Mouse (Mus musculus): Measurements from ENCODE around the gene Pla2g5. TPM values are rescaled to one million over a fixed set of nuclear protein-coding genes. Genes with fewer than 3 reads are reported as not detected.

The Pla2g5 gene
- polyA plus RNA-seq, 1 experiment from 2014 or later, result not detected

DNA sequence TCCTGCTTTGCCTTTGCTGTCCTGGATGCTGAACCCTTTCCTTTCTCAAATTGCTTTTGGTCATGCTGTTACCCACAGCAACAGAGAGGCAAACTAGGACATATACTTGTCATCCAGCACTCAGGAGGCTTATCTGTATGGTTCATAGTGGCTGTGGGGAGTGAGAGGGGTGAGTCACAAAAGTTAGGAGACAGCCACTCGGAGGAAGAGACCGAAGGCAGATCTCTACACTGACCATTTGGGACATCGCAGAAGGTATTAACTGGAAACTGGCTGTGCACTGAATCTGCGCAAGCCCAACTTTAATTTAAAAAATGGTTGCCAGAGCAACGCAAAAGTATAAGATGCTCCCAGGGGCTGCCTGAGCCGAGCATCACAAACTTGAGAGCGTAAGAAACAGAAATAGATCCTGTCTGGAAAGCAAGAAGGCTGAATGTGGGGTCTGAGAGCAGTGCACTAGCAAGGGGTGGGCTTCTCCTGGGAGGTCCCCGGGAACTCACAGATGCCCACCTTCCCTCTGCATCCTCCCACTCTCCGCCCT is 8.1 kb downstream of the Pla2g5 start:
- H3K9me3 ChIP-seq (ENCODE audit: low read length), result no peaks in the 10 kb centered on the region
- H3K9ac ChIP-seq (replicated peaks), result no peak overlapping the region
- H3K27ac ChIP-seq (ENCODE audit: low read depth), result no peak overlapping the region
- no peaks in the 10 kb centered on the region for H3K36me3 ChIP-seq (replicated peaks; ENCODE audit: insufficient read depth, low read length)
- no peak for ATAC-seq
- H3K27me3 ChIP-seq (ENCODE audit: insufficient read depth, low read length), result peaks cover 6% of the 10 kb centered on the region; the same call in 1 of the 2 replicates
- TF ChIP-seq EP300 (IDR thresholded peaks at IDR 0.05; ENCODE audit: low read depth) (no peak), CTCF (IDR thresholded peaks at IDR 0.05; ENCODE audit: low read depth) (no peak)
- no peak overlapping the region for H3K4me2 ChIP-seq (ENCODE audit: low read depth, low read length)
- H3K4me1 ChIP-seq (ENCODE audit: insufficient read depth), result no peaks in the 10 kb centered on the region
- no peak for DNase-seq
- no peak overlapping the region for H3K4me3 ChIP-seq (ENCODE audit: low read depth, low read length)
- WGBS (ENCODE audit: insufficient replicate concordance), result 82% methylated on average over 9 of the region's 9 CpGs

DNA sequence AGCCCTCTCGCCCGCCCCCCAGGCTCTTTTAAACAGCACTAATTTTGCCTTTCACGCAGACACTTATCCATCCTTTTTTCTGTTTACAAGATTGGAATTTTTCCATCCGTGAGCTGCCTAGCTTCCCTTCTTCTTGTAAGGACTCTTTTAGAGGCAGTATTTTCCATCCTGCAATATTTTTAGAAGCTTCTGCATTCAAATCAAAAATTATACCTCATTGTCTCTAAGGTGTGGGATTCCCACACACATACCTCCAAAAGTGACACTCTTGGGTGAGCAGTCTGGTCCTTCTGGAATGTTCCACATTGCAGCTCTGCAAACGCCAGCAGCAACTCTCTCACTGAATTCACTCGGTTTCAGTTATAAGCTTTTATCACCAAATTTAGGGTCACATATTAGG is 10.3 kb downstream of the Pla2g5 start:
- DNase-seq (no peak), ATAC-seq (no peak)
- no peak overlapping the region for H3K27ac ChIP-seq (ENCODE audit: low read depth)
- 64% methylated on average over 6 of the region's 6 CpGs for WGBS (ENCODE audit: insufficient replicate concordance)
- H3K27me3 ChIP-seq (ENCODE audit: insufficient read depth, low read length), result 0 out of 2 replicates have a peak, but pooled peaks cover 2% of the 10 kb centered on the region
- H3K4me1 ChIP-seq (ENCODE audit: insufficient read depth), result no peaks in the 10 kb centered on the region
- no peaks in the 10 kb centered on the region for H3K9me3 ChIP-seq (ENCODE audit: low read length)
- H3K36me3 ChIP-seq (replicated peaks; ENCODE audit: insufficient read depth, low read length), result no peaks in the 10 kb centered on the region
- H3K4me3 ChIP-seq (ENCODE audit: low read depth, low read length), result no peak overlapping the region
- TF ChIP-seq CTCF (IDR thresholded peaks at IDR 0.05; ENCODE audit: low read depth) (no peak), EP300 (IDR thresholded peaks at IDR 0.05; ENCODE audit: low read depth) (no peak)
- H3K4me2 ChIP-seq (ENCODE audit: low read depth, low read length), result no peak overlapping the region
- H3K9ac ChIP-seq (replicated peaks), result no peak overlapping the region

DNA sequence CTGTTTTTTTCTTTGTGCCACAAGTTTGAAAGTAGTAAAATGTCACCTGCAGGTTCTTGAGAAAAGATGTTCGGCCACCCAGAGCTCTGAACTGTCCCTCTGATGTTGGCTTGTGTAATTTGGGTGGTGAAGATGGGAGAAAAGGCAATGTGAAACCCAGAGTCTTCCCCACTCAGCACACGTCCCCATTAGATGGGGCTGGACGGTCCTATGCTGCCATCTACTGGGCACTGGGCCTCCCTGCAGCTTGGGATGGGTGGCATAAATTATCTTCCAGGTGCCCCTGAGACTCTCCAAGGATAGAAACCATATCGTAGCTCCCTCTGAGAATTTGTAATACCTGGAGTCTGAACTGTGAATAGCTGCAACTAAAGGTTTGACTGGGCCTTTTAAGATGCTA is 11.8 kb downstream of the Pla2g5 start:
- H3K27me3 ChIP-seq (ENCODE audit: insufficient read depth, low read length), result 0 out of 2 replicates have a peak, but pooled peaks cover 2% of the 10 kb centered on the region
- H3K4me1 ChIP-seq (ENCODE audit: insufficient read depth), result no peaks in the 10 kb centered on the region
- no peaks in the 10 kb centered on the region for H3K9me3 ChIP-seq (ENCODE audit: low read length)
- H3K4me3 ChIP-seq (ENCODE audit: low read depth, low read length), result no peak overlapping the region
- no peak overlapping the region for H3K27ac ChIP-seq (ENCODE audit: low read depth)
- no peak overlapping the region for H3K9ac ChIP-seq (replicated peaks)
- H3K4me2 ChIP-seq (ENCODE audit: low read depth, low read length), result no peak overlapping the region
- TF ChIP-seq CTCF (IDR thresholded peaks at IDR 0.05; ENCODE audit: low read depth) (peak; percentile 97), EP300 (IDR thresholded peaks at IDR 0.05; ENCODE audit: low read depth) (no peak)
- DNase-seq (peak; percentile 68), ATAC-seq (no peak)
- 6% methylated on average over 4 of the region's 4 CpGs for WGBS (ENCODE audit: insufficient replicate concordance)
- no peaks in the 10 kb centered on the region for H3K36me3 ChIP-seq (replicated peaks; ENCODE audit: insufficient read depth, low read length)

DNA sequence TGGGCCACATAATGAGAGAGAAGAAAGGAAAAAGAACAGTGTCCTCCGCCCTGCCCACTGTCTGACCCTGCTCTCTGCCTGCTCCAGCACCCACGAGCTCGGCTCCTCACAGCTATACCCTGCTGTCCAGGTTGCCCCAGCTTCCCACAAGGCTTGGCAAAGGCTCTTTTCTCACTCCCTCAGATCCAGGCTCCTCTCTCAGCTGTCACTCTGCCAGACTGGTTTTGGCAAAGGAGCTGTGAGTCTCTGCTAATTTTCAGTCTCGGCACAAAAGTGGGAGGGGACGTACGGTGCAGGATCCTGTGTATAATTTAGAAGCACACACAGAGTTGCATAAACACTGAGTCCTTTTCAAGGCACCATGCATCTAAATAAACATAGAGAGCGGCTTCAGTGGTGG is 21.9 kb downstream of the Pla2g5 start:
- no peak overlapping the region for H3K27ac ChIP-seq (ENCODE audit: low read depth)
- DNase-seq, result no peak
- no peak overlapping the region for H3K4me2 ChIP-seq (ENCODE audit: low read depth, low read length)
- H3K4me1 ChIP-seq (ENCODE audit: insufficient read depth), result no peaks in the 10 kb centered on the region
- H3K4me3 ChIP-seq (ENCODE audit: low read depth, low read length), result no peak overlapping the region
- WGBS (ENCODE audit: insufficient replicate concordance), result 77% methylated on average over 7 of the region's 7 CpGs
- H3K9me3 ChIP-seq (ENCODE audit: low read length), result peaks cover 2% of the 10 kb centered on the region
- H3K36me3 ChIP-seq (replicated peaks; ENCODE audit: insufficient read depth, low read length), result no peaks in the 10 kb centered on the region
- no peak overlapping the region for H3K9ac ChIP-seq (replicated peaks)
- ATAC-seq, result no peak
- no peaks in the 10 kb centered on the region for H3K27me3 ChIP-seq (ENCODE audit: insufficient read depth, low read length)
- TF ChIP-seq CTCF (IDR thresholded peaks at IDR 0.05; ENCODE audit: low read depth) (no peak), EP300 (IDR thresholded peaks at IDR 0.05; ENCODE audit: low read depth) (no peak)

DNA sequence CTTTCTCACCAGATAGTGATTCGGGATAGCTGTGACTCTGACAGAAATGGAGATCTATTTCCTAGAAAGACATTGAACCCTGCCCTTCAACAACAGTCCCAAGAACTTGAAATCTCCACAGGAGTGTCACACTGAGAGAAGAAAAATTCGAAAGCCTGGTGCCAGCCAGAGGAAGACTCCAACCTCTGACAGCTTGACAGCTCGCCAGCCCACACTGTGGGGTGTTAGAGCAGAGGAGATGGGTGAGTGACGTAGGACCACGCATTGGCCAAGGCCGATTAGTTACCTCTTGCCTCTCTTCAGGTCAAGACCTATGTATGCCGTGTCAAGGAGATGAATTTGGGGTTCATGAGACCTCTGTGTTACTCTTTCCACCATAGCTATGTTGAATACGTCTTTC is 22.6 kb downstream of the Pla2g5 start:
- DNase-seq (no peak), ATAC-seq (no peak)
- no peak for TF ChIP-seq CTCF (IDR thresholded peaks at IDR 0.05; ENCODE audit: low read depth)
- Histone ChIP-seq H3K27me3 (ENCODE audit: insufficient read depth, low read length) (no peaks in the 10 kb centered on the region), H3K4me2 (ENCODE audit: low read depth, low read length) (no peak overlapping the region), H3K4me3 (ENCODE audit: low read depth, low read length) (no peak overlapping the region), H3K36me3 (replicated peaks; ENCODE audit: insufficient read depth, low read length) (no peaks in the 10 kb centered on the region), H3K4me1 (ENCODE audit: insufficient read depth) (no peaks in the 10 kb centered on the region), H3K9me3 (ENCODE audit: low read length) (peaks cover 2% of the 10 kb centered on the region), H3K27ac (ENCODE audit: low read depth) (no peak overlapping the region), H3K9ac (replicated peaks) (no peak overlapping the region)
- 72% methylated on average over 8 of the region's 8 CpGs for WGBS (ENCODE audit: insufficient replicate concordance)

DNA sequence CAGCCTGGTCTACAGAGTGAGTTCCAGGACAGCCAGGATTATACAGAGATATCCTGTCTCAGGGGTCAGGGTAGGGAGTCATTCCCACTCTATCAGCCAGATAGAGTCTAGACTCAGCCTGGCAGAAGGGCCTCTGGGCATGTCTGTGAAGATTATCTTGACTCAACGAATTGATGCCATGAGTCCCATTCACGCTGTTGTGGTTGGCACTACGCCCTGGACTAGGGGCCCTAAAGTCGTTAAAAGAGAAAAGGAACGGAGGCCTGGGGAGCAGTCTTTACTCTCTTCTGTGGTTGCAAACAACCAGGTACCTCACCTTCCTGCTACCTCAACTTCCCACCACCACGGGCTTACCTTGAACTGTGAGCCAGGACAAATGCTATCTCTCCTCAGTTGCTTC is 23.5 kb downstream of the Pla2g5 start:
- no peaks in the 10 kb centered on the region for H3K27me3 ChIP-seq (ENCODE audit: insufficient read depth, low read length)
- no peaks in the 10 kb centered on the region for H3K4me1 ChIP-seq (ENCODE audit: insufficient read depth)
- H3K9ac ChIP-seq (replicated peaks), result no peak overlapping the region
- H3K27ac ChIP-seq (ENCODE audit: low read depth), result no peak overlapping the region
- H3K9me3 ChIP-seq (ENCODE audit: low read length), result peaks cover 2% of the 10 kb centered on the region
- DNase-seq (no peak), ATAC-seq (no peak)
- H3K36me3 ChIP-seq (replicated peaks; ENCODE audit: insufficient read depth, low read length), result no peaks in the 10 kb centered on the region
- no peak overlapping the region for H3K4me3 ChIP-seq (ENCODE audit: low read depth, low read length)
- H3K4me2 ChIP-seq (ENCODE audit: low read depth, low read length), result no peak overlapping the region
- WGBS (ENCODE audit: insufficient replicate concordance), result 78% methylated on average over 6 of the region's 6 CpGs
- TF ChIP-seq CTCF (IDR thresholded peaks at IDR 0.05; ENCODE audit: low read depth) (no peak), EP300 (IDR thresholded peaks at IDR 0.05; ENCODE audit: low read depth) (no peak)

DNA sequence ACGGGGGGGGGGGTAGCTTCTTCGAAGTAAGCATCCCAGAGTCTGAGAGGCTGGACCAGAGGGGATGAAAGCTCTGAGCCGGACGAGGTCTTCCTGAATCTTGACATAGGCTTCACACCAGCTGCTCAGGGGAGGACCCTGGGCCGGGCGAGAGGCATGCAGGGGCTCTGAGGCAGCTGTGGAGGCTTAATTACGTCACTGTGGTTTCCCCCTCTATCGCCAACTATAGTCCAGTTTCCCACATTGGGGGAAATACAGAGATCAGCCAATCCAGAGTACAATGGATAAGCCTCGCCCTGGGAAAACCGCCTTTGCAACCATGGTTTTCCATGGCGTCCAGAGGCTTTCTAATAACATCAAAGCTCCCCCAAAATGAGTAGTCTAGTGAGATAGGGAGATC is 36.1 kb downstream of the Pla2g5 start:
- Histone ChIP-seq H3K9me3 (ENCODE audit: low read length) (peaks cover 3% of the 10 kb centered on the region; the same call in 1 of the 2 replicates), H3K4me3 (ENCODE audit: low read depth, low read length) (no peak overlapping the region), H3K36me3 (replicated peaks; ENCODE audit: insufficient read depth, low read length) (no peaks in the 10 kb centered on the region), H3K27me3 (ENCODE audit: insufficient read depth, low read length) (0 out of 2 replicates have a peak, but pooled peaks cover 3% of the 10 kb centered on the region), H3K4me1 (ENCODE audit: insufficient read depth) (no peaks in the 10 kb centered on the region), H3K4me2 (ENCODE audit: low read depth, low read length) (no peak overlapping the region), H3K27ac (ENCODE audit: low read depth) (no peak overlapping the region), H3K9ac (replicated peaks) (no peak overlapping the region)
- 26% methylated on average over 11 of the region's 11 CpGs for WGBS (ENCODE audit: insufficient replicate concordance)
- no peak for DNase-seq
- ATAC-seq, result no peak
- TF ChIP-seq EP300 (IDR thresholded peaks at IDR 0.05; ENCODE audit: low read depth), result no peak
- no peak for TF ChIP-seq CTCF (IDR thresholded peaks at IDR 0.05; ENCODE audit: low read depth)

Measured in liver, postnatal 0 days (tissue).